Mouse (Mus musculus) heart, postnatal 4 days (tissue): ENCODE results near the gene Ccdc137. TPM values are rescaled to one million over a fixed set of nuclear protein-coding genes. Genes with fewer than 3 reads are reported as not detected.

Experiments used
- DNase-seq: peaks from one replicate; pipeline ENCODE4 v3.0.0; 2021
- total RNA-seq, 2 experiments: library from RNA; stranded (reverse); gene quantifications; 2 replicates each; pipeline ENCODE4 v1.2.3; 2021

Ccdc137 gene
- total RNA-seq, 2 experiments from 2014 or later = 8.7 to 10.3 TPM

GRCm38 (mm10) chr11:120463536-120463935, 5.6 kb downstream of the Ccdc137 start:
- no peak for DNase-seq

DNA sequence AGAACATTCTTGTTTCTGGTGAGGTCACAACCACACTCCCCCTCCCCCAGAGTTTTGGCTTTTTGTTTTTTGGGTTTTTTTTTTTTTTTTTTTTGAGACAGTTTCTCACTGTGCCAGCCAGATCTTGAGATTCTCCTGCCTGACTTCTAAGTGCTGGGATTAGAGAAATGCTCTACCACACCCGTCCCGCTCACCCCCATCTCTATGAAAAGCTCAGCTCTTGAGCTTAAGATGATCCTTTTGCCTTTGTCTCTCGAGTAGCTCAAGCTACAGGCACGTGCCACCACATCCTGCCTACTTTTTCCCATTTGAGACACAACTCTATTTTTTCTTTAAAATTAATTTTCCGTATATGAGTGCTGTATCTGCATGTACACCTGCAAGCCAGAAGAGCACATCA, 6.5 kb downstream of the Ccdc137 start:
- DNase-seq = no peak

- no peak for DNase-seq
Measured at GRCm38 (mm10) chr11:120465521-120465920, 7.6 kb downstream of the Ccdc137 start.

GRCm38 (mm10) chr11:120467051-120467735, 9.3 kb downstream of the Ccdc137 start, which contains the start of gene Arl16:
TSS of gene Arl16 (minus strand) at chr11:120467607.
- peak; percentile 96 for DNase-seq

- DNase-seq = no peak
Measured at GRCm38 (mm10) chr11:120467736-120468092, 9.8 kb downstream of the Ccdc137 start.

DNA sequence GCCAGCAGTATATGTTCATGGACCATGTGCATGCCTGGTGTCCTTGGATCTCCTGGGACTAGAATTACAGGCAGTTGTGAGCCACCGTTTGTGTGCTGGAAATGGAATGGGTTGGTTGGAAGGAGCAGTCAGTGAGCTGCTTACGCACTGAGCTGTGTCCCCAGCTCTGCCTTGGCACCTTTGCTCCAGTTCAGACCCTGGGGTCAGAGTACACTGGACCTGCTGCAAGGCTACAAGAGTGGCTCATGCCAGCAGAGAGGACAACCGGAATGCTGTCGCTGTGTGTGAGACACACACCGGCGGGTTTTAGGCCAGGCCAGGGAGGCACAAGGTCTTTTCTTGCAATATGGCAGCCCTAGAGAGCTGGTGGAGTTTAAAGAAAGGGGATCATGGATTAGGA, 14.1 kb downstream of the Ccdc137 start:
- DNase-seq = no peak

- no peak for DNase-seq
Measured at GRCm38 (mm10) chr11:120483448-120483934, 25.6 kb downstream of the Ccdc137 start.

DNA sequence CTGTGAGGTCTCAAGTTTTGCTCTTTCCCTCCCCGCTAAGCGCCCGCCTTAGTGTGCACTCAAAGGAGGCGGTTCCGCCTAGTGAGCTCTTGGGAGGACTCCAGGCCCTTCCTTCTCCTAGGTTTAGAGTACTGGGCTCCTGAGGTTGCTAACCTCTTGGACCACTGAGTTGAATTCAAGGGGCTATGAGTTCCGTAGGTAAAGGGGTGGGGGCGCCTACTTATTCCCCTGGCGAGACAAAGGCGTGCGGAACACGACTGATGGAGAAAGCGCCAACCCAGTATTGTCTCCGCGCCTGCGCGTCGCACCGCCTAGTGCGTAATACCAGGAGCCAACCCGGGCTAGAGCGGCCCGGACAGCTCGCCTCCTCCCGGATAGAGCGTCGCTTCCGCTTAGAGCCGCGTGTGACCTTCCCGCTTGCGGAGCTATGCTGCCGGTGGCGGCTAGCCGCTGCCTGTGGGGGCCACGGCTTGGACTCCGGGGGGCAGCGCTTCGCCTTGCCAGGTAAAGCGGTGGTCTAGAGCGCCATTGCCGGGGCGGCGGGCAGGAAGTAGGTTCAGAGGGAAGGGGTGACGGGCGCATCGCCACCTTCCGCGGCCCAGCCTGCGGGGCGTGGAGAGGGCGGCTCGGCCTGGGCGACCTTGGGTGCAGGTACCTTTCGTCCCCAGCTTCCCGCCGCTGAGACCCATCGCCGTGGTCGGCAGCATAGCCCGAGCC, 26.5 kb downstream of the Ccdc137 start, which contains the start of gene Mrpl12:
TSS of gene Mrpl12 (plus strand) at position 349 of the 717 bp plus-strand sequence.
- peak; percentile 88 for DNase-seq

GRCm38 (mm10) chr11:120485251-120485650, 27.3 kb downstream of the Ccdc137 start:
- no peak for DNase-seq

- no peak for DNase-seq
Measured at GRCm38 (mm10) chr11:120488516-120488915, 30.6 kb downstream of the Ccdc137 start.

DNA sequence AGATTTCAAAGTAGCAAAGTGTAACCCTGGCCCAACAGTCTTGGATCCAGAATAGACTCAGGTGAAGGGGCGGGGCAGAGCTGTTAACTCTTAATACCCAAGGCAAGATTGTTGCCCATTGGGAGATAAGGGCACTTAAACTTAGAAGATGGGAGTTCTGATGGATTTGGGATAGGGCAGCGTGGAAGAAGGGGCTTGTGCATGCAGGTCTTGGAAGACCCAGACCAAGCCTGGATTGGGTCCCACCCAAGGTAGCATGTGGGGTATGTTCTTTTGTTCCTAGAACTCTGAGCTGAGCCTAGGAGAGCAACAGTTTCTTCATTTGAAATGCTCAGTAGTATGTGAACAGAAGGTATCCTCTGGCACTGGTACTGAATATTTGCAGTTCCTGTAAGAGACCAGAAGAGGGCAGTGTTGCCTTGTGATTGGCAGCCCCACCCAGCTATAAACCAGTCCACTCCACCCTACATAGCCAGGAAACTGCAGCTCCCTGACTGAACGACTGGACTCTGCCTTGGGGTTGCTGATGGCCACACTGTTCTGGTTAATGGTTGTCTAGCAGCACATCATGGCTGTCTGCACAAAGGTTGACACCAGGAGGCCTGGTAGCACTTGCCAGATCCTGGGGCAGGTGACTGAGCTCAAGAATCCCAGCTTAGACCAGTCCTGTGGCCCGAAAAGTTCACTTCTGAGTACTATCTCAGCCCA, 31.3 kb downstream of the Ccdc137 start:
- peak; percentile 72 for DNase-seq

GRCm38 (mm10) chr11:120490291-120491046, 32.6 kb downstream of the Ccdc137 start:
- DNase-seq = no peak

GRCm38 (mm10) chr11:120491317-120492023, 33.6 kb downstream of the Ccdc137 start, which contains the start of gene Slc25a10:
TSS of gene Slc25a10 (plus strand) at chr11:120491840.
- DNase-seq = peak; percentile 91

- DNase-seq = peak; percentile 52
Measured at GRCm38 (mm10) chr11:120492024-120492877, 34.3 kb downstream of the Ccdc137 start.

GRCm38 (mm10) chr11:120492878-120493203, 34.9 kb downstream of the Ccdc137 start:
- DNase-seq = no peak

DNA sequence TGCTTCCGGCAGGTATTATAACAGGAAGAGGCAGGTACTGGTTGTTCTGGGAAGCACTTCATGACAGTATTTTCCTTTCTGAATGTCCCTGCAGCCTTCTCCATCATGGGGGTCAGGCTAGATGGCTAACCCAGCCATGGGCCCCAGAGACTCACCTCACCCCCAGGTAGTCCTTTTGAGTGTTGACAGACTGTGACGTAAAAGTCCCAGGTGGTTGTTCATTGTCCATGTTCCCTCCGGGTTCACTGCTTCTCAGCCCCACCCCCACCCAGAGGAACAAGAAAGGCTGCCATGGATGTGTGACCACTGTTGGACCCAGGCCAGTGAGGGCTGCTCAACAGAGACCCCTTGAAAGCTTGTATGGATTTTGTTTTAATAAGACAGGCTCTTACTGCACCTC, 35.4 kb downstream of the Ccdc137 start:
- DNase-seq = no peak

DNA sequence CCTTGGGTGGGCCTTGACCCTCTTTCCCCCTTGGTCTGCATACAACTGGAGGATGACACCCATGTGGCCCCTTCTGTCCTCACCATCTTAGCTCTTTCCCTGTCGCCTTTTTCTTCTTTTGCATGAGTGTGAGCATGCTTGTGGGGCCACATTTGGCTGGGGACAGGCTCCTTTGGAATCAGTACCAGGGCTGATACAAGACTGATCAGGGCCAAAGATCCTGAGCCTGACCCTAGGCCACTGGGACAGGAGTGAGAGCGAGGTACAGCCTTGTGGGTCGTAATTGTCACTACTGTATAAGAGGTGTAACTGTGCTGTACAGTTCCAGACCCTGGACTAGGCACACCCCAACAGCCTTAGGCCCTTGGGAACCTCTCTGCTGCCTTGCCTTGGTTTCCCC, 36.0 kb downstream of the Ccdc137 start:
- no peak for DNase-seq

DNA sequence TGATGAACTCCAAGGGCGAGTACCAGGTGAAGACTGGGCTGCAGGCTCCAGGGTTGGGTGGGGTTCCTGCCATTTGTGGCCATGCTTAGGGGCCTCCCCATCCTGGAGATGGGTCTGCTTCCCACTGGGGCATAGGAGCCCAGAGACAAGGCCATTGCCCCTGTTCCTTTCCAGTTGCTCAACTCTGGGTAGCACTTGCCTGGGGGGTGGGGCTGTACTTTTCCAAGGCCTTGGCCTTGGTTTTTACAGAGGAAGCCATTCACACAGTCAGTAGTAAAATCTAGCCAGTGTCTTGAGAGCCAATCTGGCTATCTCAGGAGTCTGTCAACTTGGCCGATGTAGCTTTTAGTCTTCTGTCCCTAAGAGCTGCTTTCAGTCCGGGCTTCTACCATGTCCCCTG, 39.5 kb downstream of the Ccdc137 start:
- no peak for DNase-seq

GRCm38 (mm10) chr11:120498226-120498625, 40.3 kb downstream of the Ccdc137 start:
- DNase-seq = no peak

GRCm38 (mm10) chr11:120498891-120499290, 41.0 kb downstream of the Ccdc137 start:
- no peak for DNase-seq

DNA sequence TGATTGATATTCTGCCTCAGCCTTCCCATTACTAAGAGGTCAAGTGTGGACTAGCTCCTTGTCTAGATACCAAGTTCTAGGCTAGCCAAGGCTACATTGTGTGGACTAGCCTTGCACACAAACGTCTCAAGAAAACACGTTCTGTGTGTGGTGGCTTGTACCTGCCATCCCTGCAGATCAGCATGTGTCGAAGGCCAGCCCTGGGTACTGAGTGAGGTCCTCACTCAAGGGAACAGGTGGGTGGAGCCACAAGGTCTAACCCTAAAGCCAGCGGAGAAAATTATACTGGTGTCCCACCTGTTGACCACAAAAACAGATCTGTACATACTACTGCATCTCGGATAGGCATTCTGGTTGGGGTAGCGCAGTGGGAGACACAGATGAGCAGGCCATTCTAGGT, 42.0 kb downstream of the Ccdc137 start:
- no peak for DNase-seq
